Mouse (Mus musculus): ENCODE data around the gene Erbin.

DNA sequence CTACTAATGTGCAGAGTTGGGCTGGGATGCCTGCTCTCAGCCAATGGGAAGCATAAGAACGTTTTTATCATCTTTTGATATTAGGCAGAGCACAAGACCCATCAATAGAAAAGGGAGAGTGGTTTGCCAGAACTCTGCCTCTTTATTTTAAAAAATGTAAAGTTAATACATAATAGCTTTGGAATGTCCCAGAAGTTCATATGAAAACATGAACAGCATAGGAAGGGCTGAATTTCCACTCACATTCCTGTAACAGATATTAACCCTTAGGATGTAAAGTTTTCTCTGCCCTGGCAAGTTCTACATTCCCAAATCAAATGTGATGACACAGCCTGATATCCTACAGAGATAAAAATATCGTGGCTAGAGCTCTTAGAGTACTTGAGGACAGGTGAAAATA lies 42.8 kb upstream of the Erbin start:
- TF ChIP-seq HCFC1 (IDR thresholded peaks at IDR 0.05; ENCODE audit: borderline replicate concordance, insufficient read depth, low read length) (no peak), MAFK (IDR thresholded peaks at IDR 0.05; ENCODE audit: insufficient read depth, low read depth, low read length) (no peak), ZC3H11A (IDR thresholded peaks at IDR 0.05; ENCODE audit: borderline replicate concordance, low read depth, low read length) (no peak), ZNF384 (IDR thresholded peaks at IDR 0.05; ENCODE audit: low read depth, low read length) (no peak)

Measured in ES-E14 (cell line).